Mouse (Mus musculus): ENCODE measurements around the gene Brsk2.
"Not testable (repeated sequence)": the region's sequence is repeated elsewhere in the genome, so short reads cannot be mapped to it uniquely, and the experiment has no call there.

The Brsk2 gene

GRCm38 (mm10) chr7:141948906-141949798 lies at the start of gene Brsk2:
Gene Brsk2 (plus strand): TSS chr7:141949751.
- DNase-seq: peak; percentile 96

- no peak for DNase-seq
Observed at GRCm38 (mm10) chr7:141901825-141902224, 47.7 kb upstream of the Brsk2 start.

GRCm38 (mm10) chr7:141902269-141902729 lies 47.3 kb upstream of the Brsk2 start:
- peak; percentile 100 for DNase-seq

- DNase-seq: no peak
Observed at GRCm38 (mm10) chr7:141902791-141903190, 46.8 kb upstream of the Brsk2 start.

GRCm38 (mm10) chr7:141908591-141908990 lies 41.0 kb upstream of the Brsk2 start:
- no peak for DNase-seq

- no peak for DNase-seq
Observed at GRCm38 (mm10) chr7:141911305-141911704, 38.2 kb upstream of the Brsk2 start.

- DNase-seq: no peak
Observed at GRCm38 (mm10) chr7:141918407-141918806, 31.1 kb upstream of the Brsk2 start, which contains the start of gene Tollip. Gene Tollip (minus strand): TSS chr7:141918507.

GRCm38 (mm10) chr7:141924121-141924520 lies 25.4 kb upstream of the Brsk2 start:
- not testable (repeated sequence) for DNase-seq

GRCm38 (mm10) chr7:141924917-141925316 lies 24.6 kb upstream of the Brsk2 start:
- DNase-seq: peak; percentile 85

- DNase-seq: no peak
Observed at GRCm38 (mm10) chr7:141928642-141929041, 20.9 kb upstream of the Brsk2 start.

GRCm38 (mm10) chr7:141934128-141934898 lies 15.2 kb upstream of the Brsk2 start:
- peak; percentile 51 for DNase-seq

GRCm38 (mm10) chr7:141934951-141935350 lies 14.6 kb upstream of the Brsk2 start:
- DNase-seq: no peak

- DNase-seq: no peak
Observed at GRCm38 (mm10) chr7:141943444-141943843, 6.1 kb upstream of the Brsk2 start.

GRCm38 (mm10) chr7:141945927-141946326 lies 3.6 kb upstream of the Brsk2 start:
- peak; percentile 68 for DNase-seq

- no peak for DNase-seq
Observed at GRCm38 (mm10) chr7:141947512-141947911, 2.0 kb upstream of the Brsk2 start.

- no peak for DNase-seq
Observed at GRCm38 (mm10) chr7:141948045-141948444, 1.5 kb upstream of the Brsk2 start.

GRCm38 (mm10) chr7:141949799-141950103 lies 200 bp downstream of the Brsk2 start:
- no peak for DNase-seq

- DNase-seq: peak; percentile 57
Observed at GRCm38 (mm10) chr7:141950104-141951013, 808 bp downstream of the Brsk2 start.

GRCm38 (mm10) chr7:141951821-141952220 lies 2.3 kb downstream of the Brsk2 start:
- no peak for DNase-seq

GRCm38 (mm10) chr7:141952920-141953319 lies 3.4 kb downstream of the Brsk2 start:
- no peak for DNase-seq

- DNase-seq: no peak
Observed at GRCm38 (mm10) chr7:141953616-141954015, 4.1 kb downstream of the Brsk2 start.

GRCm38 (mm10) chr7:141955565-141956173 lies 6.1 kb downstream of the Brsk2 start:
- no peak for DNase-seq

Measured in right cerebral cortex, postnatal 4 days (tissue).